Mouse (Mus musculus): Measurements from ENCODE around the gene Serpina10.
"Not testable (repeated sequence)": the region's sequence is repeated elsewhere in the genome, so short reads cannot be mapped to it uniquely, and the experiment has no call there.

Serpina10 gene

GRCm38 (mm10) chr12:103601839-103602238 is 29.4 kb downstream of the Serpina10 start:
- no peak for DNase-seq

GRCm38 (mm10) chr12:103600364-103600763 is 30.9 kb downstream of the Serpina10 start:
- DNase-seq: no peak

DNA sequence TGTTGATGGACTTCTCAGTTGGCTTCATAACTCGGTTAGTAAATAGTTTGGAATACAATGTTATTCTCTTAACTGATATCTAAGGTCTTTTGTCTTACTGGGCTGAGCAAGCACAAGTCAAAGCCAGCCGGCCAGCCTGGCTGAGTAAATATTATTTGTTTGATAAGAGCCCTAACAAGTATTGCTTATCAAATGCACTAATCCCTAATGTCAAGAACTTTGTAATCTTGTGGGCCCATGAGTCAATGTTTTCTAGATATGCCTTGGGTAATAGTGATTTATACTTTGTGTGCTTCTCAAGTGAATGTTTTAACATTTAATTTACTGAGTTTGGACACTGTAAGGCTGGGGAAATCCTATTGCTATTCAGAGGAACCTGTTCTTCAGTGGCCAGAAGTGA is 32.8 kb downstream of the Serpina10 start:
- no peak for DNase-seq

- no peak for DNase-seq
Observed at GRCm38 (mm10) chr12:103583771-103584170, 47.5 kb downstream of the Serpina10 start.

GRCm38 (mm10) chr12:103578148-103578547 is 53.1 kb downstream of the Serpina10 start:
- not testable (repeated sequence) for DNase-seq

GRCm38 (mm10) chr12:103569690-103570089 is 61.6 kb downstream of the Serpina10 start:
- DNase-seq: no peak

- no peak for DNase-seq
Observed at GRCm38 (mm10) chr12:103567129-103567528, 64.1 kb downstream of the Serpina10 start.

DNA sequence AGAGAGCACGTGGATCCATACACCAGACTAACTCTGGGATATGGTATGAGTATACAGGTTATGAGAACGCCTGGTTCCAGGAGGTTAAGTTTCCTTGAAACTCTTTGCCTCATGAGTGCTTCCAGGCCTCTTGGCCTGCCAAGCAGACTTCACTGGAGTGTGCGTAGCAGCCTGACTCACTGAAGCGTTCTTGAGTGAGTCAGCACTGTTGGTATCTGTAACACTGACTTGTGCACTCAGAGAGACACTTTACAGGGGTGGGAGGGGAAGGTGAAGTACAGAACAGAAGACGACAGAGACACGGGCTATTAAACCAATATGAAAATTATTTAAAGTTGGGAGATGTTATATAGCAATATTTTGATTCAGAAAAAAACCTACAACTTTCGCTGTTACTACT is 66.1 kb downstream of the Serpina10 start:
- DNase-seq: no peak

Data from thymus, postnatal 4 days (tissue).